Mouse (Mus musculus): ENCODE measurements at regions not wholly inside any gene's neighbourhood (a gene's known extent, or its start where the extent isn't known, plus 50 kb on each side); places are given as distances from the start of the nearest gene placed in this dataset.

GRCm38 (mm10) chr16:29893871-29894828, 170.0 kb upstream of the Hes1 start:
- no peak for TF ChIP-seq CTCF (IDR thresholded peaks at IDR 0.05; ENCODE audit: low read depth, low read length)
- no peak for TF ChIP-seq POLR2A (IDR thresholded peaks at IDR 0.05; ENCODE audit: extremely low read depth, insufficient read depth, low read length)
